Mouse (Mus musculus) kidney, adult 11 months (tissue): Measurements from ENCODE around the gene Irx2.

Source experiments
- DNase-seq: peaks from one replicate; pipeline ENCODE4 v3.0.0; 2022

Irx2 gene

DNA sequence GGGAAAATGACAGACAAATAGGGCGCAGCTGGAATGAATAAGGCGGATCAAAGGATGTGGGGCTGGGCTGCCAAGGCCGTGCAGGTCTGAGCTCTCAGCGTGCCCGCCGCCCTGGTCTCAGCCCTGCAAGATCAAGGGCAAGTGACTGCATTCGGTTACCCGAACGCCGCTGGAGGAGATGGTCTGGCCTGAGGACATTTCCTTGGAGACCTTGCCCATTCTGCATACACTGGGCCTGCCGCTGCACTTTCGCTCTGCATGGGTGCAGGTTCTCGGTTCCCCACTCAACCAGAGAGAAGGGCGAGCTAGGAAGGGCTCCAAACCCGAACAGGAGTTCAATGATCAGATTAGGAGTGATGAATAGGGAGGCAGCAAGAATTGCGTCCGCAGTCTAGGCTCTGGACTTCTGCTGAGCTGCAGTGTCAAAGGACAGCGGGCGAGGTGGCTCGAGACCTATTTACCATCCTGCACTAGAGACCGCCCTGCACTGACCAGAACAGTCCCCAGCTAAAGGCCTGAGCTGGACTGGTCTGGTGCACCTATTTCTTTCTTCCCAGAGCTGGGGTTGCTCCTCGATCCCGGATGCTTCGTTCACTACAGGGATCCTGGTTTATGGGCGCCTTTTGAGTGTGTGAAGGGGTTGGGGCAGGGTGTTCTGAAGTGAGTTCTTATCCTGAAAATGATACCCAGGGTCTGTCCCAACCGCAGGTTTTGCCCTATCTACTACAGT is 9.9 kb downstream of the Irx2 start:
- DNase-seq, result no peak

DNA sequence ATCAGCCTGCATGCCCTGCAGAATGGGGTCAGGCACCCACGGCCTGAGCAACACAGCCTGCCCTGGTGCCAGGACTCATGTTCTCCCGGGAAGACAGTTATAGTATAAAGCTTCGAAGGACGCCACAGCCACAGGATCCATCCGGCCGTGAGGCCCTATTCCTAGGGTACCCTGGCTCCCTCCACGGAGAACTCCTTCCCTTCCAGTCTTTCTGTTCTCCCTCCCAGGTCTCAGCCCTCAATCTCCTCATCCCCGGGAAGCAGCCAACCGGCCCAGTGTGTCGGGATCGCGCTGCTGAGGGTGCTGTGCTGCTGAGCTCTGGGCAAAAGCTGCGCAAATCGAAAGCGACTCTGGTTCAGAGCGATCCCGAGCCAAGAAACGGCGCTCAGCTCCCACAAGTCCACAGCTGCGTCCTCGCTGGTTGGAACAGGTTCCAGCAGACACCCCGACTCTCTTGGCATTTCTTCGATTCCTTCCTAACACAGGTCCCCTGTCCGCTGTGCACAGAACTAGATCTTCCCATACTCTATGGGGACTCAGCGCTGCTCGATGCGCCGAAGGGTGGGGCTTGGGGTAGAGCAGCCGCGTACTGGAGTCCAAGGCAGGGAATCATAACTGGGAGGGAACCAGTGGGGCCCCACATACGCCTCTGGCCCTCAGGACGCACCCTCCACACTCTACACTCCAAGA is 11.0 kb downstream of the Irx2 start:
- DNase-seq, result no peak

- DNase-seq, result no peak
Measured at GRCm38 (mm10) chr13:72640131-72640521, 11.5 kb downstream of the Irx2 start.

DNA sequence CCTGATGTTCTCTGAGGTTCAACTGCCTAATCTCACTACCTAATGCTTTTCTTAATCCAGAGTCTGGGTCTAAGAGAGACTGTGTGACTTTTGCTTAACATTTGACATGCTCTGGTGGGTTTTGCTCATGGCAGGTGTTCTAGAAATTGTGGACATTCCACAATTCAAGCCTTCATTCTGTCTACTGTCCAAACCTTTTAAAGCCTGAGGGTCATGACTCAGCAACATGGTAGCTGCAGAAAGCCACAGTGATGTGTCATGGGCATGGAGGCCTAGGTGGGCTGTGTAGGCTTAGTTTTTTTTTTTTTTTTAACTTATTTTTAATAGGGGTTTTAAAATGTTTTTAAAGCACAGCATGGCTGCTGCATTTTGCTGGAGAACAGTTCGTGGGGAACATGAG is 27.8 kb downstream of the Irx2 start:
- no peak for DNase-seq

- DNase-seq, result no peak
Measured at GRCm38 (mm10) chr13:72675826-72676225, 47.2 kb downstream of the Irx2 start.
